Mouse (Mus musculus): Measurements from ENCODE around the gene Tpra1. TPM values are rescaled to one million over a fixed set of nuclear protein-coding genes. Genes with fewer than 3 reads are reported as not detected.

The Tpra1 gene
- 98.3 and 115 TPM in 2 replicates for polyA plus RNA-seq (2012)

GRCm38 (mm10) chr6:88901947-88902820, at the start of gene Tpra1:
Tpra1 (plus strand) TSS chr6:88902251.

GRCm38 (mm10) chr6:88874868-88875508, 27.1 kb upstream of the Tpra1 start, which contains the start of gene Podxl2:
Podxl2 (minus strand) TSS chr6:88875044.

GRCm38 (mm10) chr6:88898534-88899048, 3.5 kb upstream of the Tpra1 start, which contains the start of gene Mcm2:
Mcm2 (minus strand) TSS chr6:88898780.

Other genes with a start within 250 kb of the Tpra1 start
- gene Mgll, start 177.8 kb upstream of the Tpra1 start, polyA plus RNA-seq (2012) = 5.4 and 6.0 TPM in 2 replicates
- 41.0 and 51.6 TPM in 2 replicates for gene Abtb1, start 60.3 kb upstream of the Tpra1 start, polyA plus RNA-seq (2012)
- gene Podxl2, start 27.2 kb upstream of the Tpra1 start, polyA plus RNA-seq (2012) = 1.3 and 2.2 TPM in 2 replicates
- 909 and 953 TPM in 2 replicates for gene Mcm2, start 3.5 kb upstream of the Tpra1 start, polyA plus RNA-seq (2012)